Mouse (Mus musculus): ENCODE data around the gene Itga1.

- TF ChIP-seq CTCF (IDR thresholded peaks at IDR 0.05; ENCODE audit: control insufficient read depth, insufficient read depth, insufficient replicate concordance, low read depth, low read length) (no peak), POLR2A (IDR thresholded peaks at IDR 0.05; ENCODE audit: control insufficient read depth, low read depth, low read length) (no peak)
These were observed 192.2 kb downstream of the Itga1 start for GRCm38 (mm10) chr13:114909514-114909913.

Measured in testis, adult 2 months (tissue).